ENCODE assay signal across 9 mouse cellular contexts in genomic region chr16:87249903-87250302, GRCm38 (mm10).
DNase-seq lines count a peak whose midpoint lies in the region; ATAC-seq and TF ChIP-seq lines count a peak whose summit lies in the region.
"Had no signal": no experiment of that assay in that cellular context is flagged by ENCODE, and none has a peak within 500 bp of the region (broad histone marks: within the 10 kb centered on the region; RNA-seq: fewer than 3 reads in every experiment).

No protein-coding gene starts in this region.

- H3K79me2 ChIP-seq in myocyte (ENCODE audit: control insufficient read depth, insufficient read depth), result no peaks in the 10 kb centered on the region

- DNase-seq in CD4-positive, CD25-positive, alpha-beta regulatory T cell, adult 2 months (ENCODE audit: low read depth, low spot score), result peak; percentile 17
- no peak for DNase-seq in layer of hippocampus, adult 2 months (ENCODE audit: low spot score in 2 of 2)
- DNase-seq in layer of hippocampus, postnatal 14 days (ENCODE audit: low spot score in 2 of 2), result no peak
- DNase-seq in ZHBTc4 (ENCODE audit: low read depth, low spot score), result peak; percentile 70
- DNase-seq in urinary bladder, postnatal 4 days (ENCODE audit: low spot score in 2 of 2), result no peak

- no peak overlapping the region for H3ac ChIP-seq in myocyte (ENCODE audit: control insufficient read depth, insufficient read length)

- H3K27ac ChIP-seq in layer of hippocampus, adult 2 months, result no peak overlapping the region
- H3K27ac ChIP-seq in hindbrain, embryonic 15.5 days (replicated peaks), result no peak overlapping the region
- H3K27ac ChIP-seq: neural tube, embryonic 12.5 days had no signal

- TF ChIP-seq CTCF in layer of hippocampus, adult 2 months (conservative IDR thresholded peaks at IDR 0.05), result peak; percentile 81

- no peak overlapping the region for H3K4me2 ChIP-seq in hindbrain, embryonic 15.5 days
- H3K4me2 ChIP-seq in myocyte (ENCODE audit: low read depth), result peak overlapping the region; percentile 44
- H3K4me2 ChIP-seq: neural tube, embryonic 12.5 days had no signal

- H3K4me3 ChIP-seq in layer of hippocampus, adult 2 months, result no peak overlapping the region
- H3K4me3 ChIP-seq in hindbrain, embryonic 15.5 days, result no peak overlapping the region
- H3K4me3 ChIP-seq in myocyte, result no peak overlapping the region
- H3K4me3 ChIP-seq: neural tube, embryonic 12.5 days had no signal

- WGBS in hindbrain, embryonic 15.5 days, result 28% methylated on average over 7 of the region's 7 CpGs

- H3K36me3 ChIP-seq in hindbrain, embryonic 15.5 days, result no peaks in the 10 kb centered on the region
- H3K36me3 ChIP-seq in myocyte (ENCODE audit: control insufficient read depth, insufficient read depth), result no peaks in the 10 kb centered on the region
- H3K36me3 ChIP-seq: neural tube, embryonic 12.5 days had no signal

- H3K9me3 ChIP-seq in hindbrain, embryonic 15.5 days, result no peaks in the 10 kb centered on the region
- H3K9me3 ChIP-seq: neural tube, embryonic 12.5 days had no signal

- H3K9ac ChIP-seq in hindbrain, embryonic 15.5 days, result no peak overlapping the region
- H3K9ac ChIP-seq: neural tube, embryonic 12.5 days had no signal

- TF ChIP-seq POLR2A in myocyte (IDR thresholded peaks at IDR 0.05; ENCODE audit: insufficient read length, low read depth), result no peak

- H3K27me3 ChIP-seq in hindbrain, embryonic 15.5 days, result no peaks in the 10 kb centered on the region
- no peaks in the 10 kb centered on the region for H3K27me3 ChIP-seq in myocyte (ENCODE audit: control insufficient read depth, insufficient read depth, insufficient read length)
- H3K27me3 ChIP-seq: neural tube, embryonic 12.5 days had no signal

- no peaks in the 10 kb centered on the region for H3K4me1 ChIP-seq in hindbrain, embryonic 15.5 days (replicated peaks)
- H3K4me1 ChIP-seq: neural tube, embryonic 12.5 days had no signal

- ATAC-seq in CD4-positive, CD25-positive, alpha-beta regulatory T cell, adult 4 months, result no peak
- ATAC-seq in hindbrain, embryonic 15.5 days (ENCODE audit: low FRiP score, low read depth), result 0 out of 2 replicates have a peak, but pooled peaks have one; percentile 27

TF ChIP-seq in myocyte, 11 proteins besides CTCF, POLR2A, EP300 and RAD21:
- no peak for TF ChIP-seq TCF3 (IDR thresholded peaks at IDR 0.05; ENCODE audit: insufficient read length, low read depth)
- TF ChIP-seq USF1 (IDR thresholded peaks at IDR 0.05; ENCODE audit: low read depth), result no peak
- TF ChIP-seq E2F4 (IDR thresholded peaks at IDR 0.05; ENCODE audit: insufficient read depth), result no peak
- TF ChIP-seq MYOD1 (IDR thresholded peaks at IDR 0.05; ENCODE audit: control insufficient read depth in 1 of 3, insufficient read length in 2 of 3, low read depth in 2 of 3), result no peak
- no peak for TF ChIP-seq POLR2AphosphoS2 (IDR thresholded peaks at IDR 0.05; ENCODE audit: insufficient read length, low read depth)
- TF ChIP-seq REST (IDR thresholded peaks at IDR 0.05; ENCODE audit: insufficient read depth, insufficient read length), result no peak
- no peak for TF ChIP-seq SRF (IDR thresholded peaks at IDR 0.05; ENCODE audit: control insufficient read depth, insufficient read length, low read depth)

Comparison
In these comparisons a context has a peak if more than half of its experiments do, and no peak if none do; other contexts are left out.
1. DNase-seq: peak in CD4-positive, CD25-positive, alpha-beta regulatory T cell, adult 2 months (single experiment) and ZHBTc4 (single experiment); none in layer of hippocampus, adult 2 months (0 of 2), layer of hippocampus, postnatal 14 days (0 of 2) and urinary bladder, postnatal 4 days (0 of 2).